Mouse (Mus musculus) lung, postnatal 0 days (tissue): ENCODE results near the gene Pam. TPM values are rescaled to one million over a fixed set of nuclear protein-coding genes. Genes with fewer than 3 reads are reported as not detected.

ENCODE experiments used
- ATAC-seq: fragments of 200-750 bp; cut with Nextera tagmentation; 2 replicates; pipeline ENCODE4 v1.8.0; 2017; ENCODE audit warnings: moderate library complexity
- DNase-seq: peaks from one replicate; pipeline ENCODE4 v3.0.0-alpha.2; 2016; ENCODE audit warnings: low spot score
- H3K27ac ChIP-seq: fragments of 300-500 bp; sonication (generic); 2 replicates; pipeline ENCODE4 v1.5.1; 2014; ENCODE audit warnings: antibody characterized with exemption, mild to moderate bottlenecking, low read length, mixed read lengths
- H3K27me3 ChIP-seq: fragments of 300-500 bp; sonication (generic); replicated peaks from 2 replicates; pipeline ENCODE4 v1.6.1; 2014; ENCODE audit warnings: low read length, mixed read lengths; ENCODE audit not compliant: insufficient read depth
- H3K36me3 ChIP-seq: fragments of 300-500 bp; sonication (generic); 2 replicates; pipeline ENCODE4 v1.6.1; 2014; ENCODE audit warnings: low read length, mixed read lengths; ENCODE audit not compliant: insufficient read depth
- H3K4me1 ChIP-seq: fragments of 300-500 bp; sonication (generic); 2 replicates; pipeline ENCODE4 v1.6.1; 2014; ENCODE audit warnings: antibody characterized with exemption, low read depth, low read length, mixed read lengths; ENCODE audit not compliant: insufficient read depth
- H3K4me2 ChIP-seq: fragments of 300-500 bp; sonication (generic); replicated peaks from 2 replicates; pipeline ENCODE4 v1.6.1; 2014; ENCODE audit warnings: low read depth, mild to moderate bottlenecking, low read length, moderate library complexity, mixed read lengths
- H3K4me3 ChIP-seq: fragments of 300-500 bp; sonication (generic); 2 replicates; pipeline ENCODE4 v1.5.1; 2014; ENCODE audit warnings: low read depth, low read length
- H3K9ac ChIP-seq: fragments of 300-500 bp; sonication (generic); replicated peaks from 2 replicates; pipeline ENCODE4 v1.6.1; 2014; ENCODE audit warnings: low read depth, mild to moderate bottlenecking
- H3K9me3 ChIP-seq: fragments of 300-500 bp; sonication (generic); 2 replicates; pipeline ENCODE4 v1.6.1; 2016; ENCODE audit warnings: low read length, mixed read lengths
- CTCF ChIP-seq: IDR thresholded peaks from 2 replicates; pipeline ENCODE4 v1.5.1; 2016; ENCODE audit warnings: antibody characterized with exemption, mild to moderate bottlenecking
- EP300 ChIP-seq: IDR thresholded peaks from 2 replicates; pipeline ENCODE4 v1.6.1; 2016; ENCODE audit warnings: antibody characterized with exemption, mild to moderate bottlenecking, control low read depth
- WGBS: fragments of 180-500 bp; shearing (Covaris S2); extraction: QIAGEN DNeasy Blood & Tissue Kit; methylation state at CpG from one replicate; pipeline ENCODE4 v1.1.7; 2014; 5-methylcytosine and 5-hydroxymethylcytosine counted together
- polyA plus RNA-seq: library from polyadenylated mRNA; unstranded; fragments of >200 nt; fragmentation: Nextera tagmentation; extraction: Ambion mirVana; gene quantifications from 2 replicates; pipeline ENCODE4 v1.2.1, GENCODE M21; 2015

The Pam gene
- polyA plus RNA-seq, 1 experiment from 2014 or later: 90.3 TPM

DNA sequence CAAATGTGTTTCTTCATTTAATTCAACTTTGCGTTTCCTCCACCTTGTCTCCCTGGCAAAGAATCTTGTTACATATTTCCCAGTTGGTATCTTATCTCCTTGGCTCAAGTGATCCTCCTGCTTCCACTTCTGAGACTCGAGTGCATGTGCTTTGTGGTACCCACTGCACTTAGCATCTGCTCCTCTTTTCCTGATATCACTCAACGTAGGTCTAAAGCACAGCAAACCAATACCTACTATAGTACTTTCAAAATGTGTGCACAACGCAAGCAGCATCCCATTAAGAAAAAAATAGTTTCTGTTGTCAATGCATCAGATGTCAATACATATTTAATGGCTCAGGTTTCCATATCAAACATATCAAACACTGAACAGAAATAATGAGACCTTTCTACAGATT, 349.7 kb downstream of the Pam start:
- no peaks in the 10 kb centered on the region for H3K4me1 ChIP-seq
- no peak for ATAC-seq
- no peak overlapping the region for H3K9ac ChIP-seq
- no peak overlapping the region for H3K27ac ChIP-seq
- DNase-seq: no peak
- 63% methylated on average over 4 of the region's 4 CpGs for WGBS
- no peaks in the 10 kb centered on the region for H3K27me3 ChIP-seq
- TF ChIP-seq CTCF (no peak), EP300 (no peak)
- H3K4me3 ChIP-seq: no peak overlapping the region
- H3K4me2 ChIP-seq: no peak overlapping the region
- H3K9me3 ChIP-seq: no peaks in the 10 kb centered on the region
- H3K36me3 ChIP-seq: peaks cover 13% of the 10 kb centered on the region; the same call in 1 of the 2 replicates
